Mouse (Mus musculus) kidney, adult 2 months (tissue): ENCODE results near the gene Spen. TPM values are rescaled to one million over a fixed set of nuclear protein-coding genes. Genes with fewer than 3 reads are reported as not detected.
"Not testable (repeated sequence)": the region's sequence is repeated elsewhere in the genome, so short reads cannot be mapped to it uniquely, and the experiment has no call there.

Experiments
- DNase-seq: peaks from one replicate; pipeline ENCODE4 v3.0.0; 2021
- H3K27ac ChIP-seq: fragments of 200-500 bp; 2 replicates; pipeline ENCODE4 v1.5.1; 2012; ENCODE audit warnings: low read depth, low read length, control low read depth, inconsistent platforms; ENCODE audit not compliant: insufficient read depth
- H3K27me3 ChIP-seq: fragments of 200-500 bp; replicated peaks from 2 replicates; pipeline ENCODE4 v1.6.1; 2012; ENCODE audit warnings: mild to moderate bottlenecking, moderate library complexity, low read length, inconsistent platforms; ENCODE audit not compliant: control insufficient read depth, insufficient read depth
- H3K36me3 ChIP-seq: fragments of 200-500 bp; 2 replicates; pipeline ENCODE4 v1.6.1; 2012; ENCODE audit warnings: mild to moderate bottlenecking, moderate library complexity, low read length, inconsistent platforms; ENCODE audit not compliant: control insufficient read depth, insufficient read depth
- H3K4me1 ChIP-seq: fragments of 200-500 bp; 2 replicates; pipeline ENCODE4 v1.6.1; 2011; ENCODE audit warnings: low read length; ENCODE audit not compliant: control insufficient read depth, insufficient read depth
- H3K4me3 ChIP-seq: fragments of 200-500 bp; 2 replicates; pipeline ENCODE4 v1.5.1; 2011; ENCODE audit warnings: mild to moderate bottlenecking, low read depth, low read length, control low read depth; ENCODE audit not compliant: insufficient read depth
- CTCF ChIP-seq: fragments of 200-500 bp; conservative IDR thresholded peaks from 2 replicates; pipeline ENCODE4 v1.5.1; 2011; ENCODE audit warnings: low read depth, mild to moderate bottlenecking, control low read depth, low read length, moderate library complexity, mixed read lengths; ENCODE audit not compliant: insufficient read depth, insufficient read length
- POLR2A ChIP-seq: fragments of 200-500 bp; IDR thresholded peaks from one replicate; pipeline ENCODE4 v1.6.1; 2011; ENCODE audit warnings: low read depth, low read length, control low read depth
- WGBS: fragments of 180-500 bp; shearing (Covaris S2); methylation state at CpG from one replicate; pipeline ENCODE4 v1.1.7; 2018; 5-methylcytosine and 5-hydroxymethylcytosine counted together
- polyA plus RNA-seq: library from polyadenylated mRNA; depleted of rRNA; stranded (reverse); fragments of >200 nt; gene quantifications from 2 replicates; pipeline ENCODE4 v1.2.3, GENCODE M21; 2012

Spen gene
- polyA plus RNA-seq, 1 experiment: 19.6 TPM

DNA sequence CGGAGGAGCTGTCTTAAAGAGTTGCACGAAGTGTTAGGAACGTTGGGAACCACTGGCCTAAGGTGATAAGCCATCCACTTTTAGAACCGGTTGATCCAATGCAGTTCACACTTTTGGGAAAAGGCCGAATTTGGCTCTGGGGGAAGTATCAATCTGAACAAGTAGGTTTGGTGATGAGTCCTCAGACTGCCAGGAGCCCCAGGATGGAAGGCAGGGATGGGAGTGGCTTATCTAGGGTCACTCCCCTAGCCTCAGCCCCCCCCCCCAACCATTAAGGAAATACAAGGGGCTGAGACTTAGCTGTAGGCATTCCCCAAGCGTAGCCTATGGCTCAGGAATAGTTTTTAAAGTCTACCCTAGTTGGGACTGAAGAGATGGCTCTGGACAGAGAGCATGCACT lies 27.8 kb upstream of the Spen start:
- H3K27me3 ChIP-seq: no peaks in the 10 kb centered on the region
- H3K27ac ChIP-seq: 0 out of 2 replicates have a peak overlapping the region, but pooled peaks have one; percentile 87
- DNase-seq: no peak
- H3K4me3 ChIP-seq: no peak overlapping the region
- TF ChIP-seq POLR2A (no peak), CTCF (no peak)
- 96% methylated on average over 6 of the region's 6 CpGs for WGBS
- no peaks in the 10 kb centered on the region for H3K36me3 ChIP-seq
- peaks cover 26% of the 10 kb centered on the region for H3K4me1 ChIP-seq

- no peak for TF ChIP-seq CTCF
- TF ChIP-seq POLR2A: no peak
- DNase-seq: peak; percentile 64
- Histone ChIP-seq H3K36me3 (no peaks in the 10 kb centered on the region), H3K27me3 (no peaks in the 10 kb centered on the region), H3K4me1 (peaks cover 18% of the 10 kb centered on the region; the same call in 1 of the 2 replicates), H3K4me3 (no peak overlapping the region), H3K27ac (peak overlapping the region; percentile 87)
- WGBS: 45% methylated on average over 7 of the region's 7 CpGs
Observed at GRCm38 (mm10) chr4:141565325-141565724, 26.9 kb upstream of the Spen start.

DNA sequence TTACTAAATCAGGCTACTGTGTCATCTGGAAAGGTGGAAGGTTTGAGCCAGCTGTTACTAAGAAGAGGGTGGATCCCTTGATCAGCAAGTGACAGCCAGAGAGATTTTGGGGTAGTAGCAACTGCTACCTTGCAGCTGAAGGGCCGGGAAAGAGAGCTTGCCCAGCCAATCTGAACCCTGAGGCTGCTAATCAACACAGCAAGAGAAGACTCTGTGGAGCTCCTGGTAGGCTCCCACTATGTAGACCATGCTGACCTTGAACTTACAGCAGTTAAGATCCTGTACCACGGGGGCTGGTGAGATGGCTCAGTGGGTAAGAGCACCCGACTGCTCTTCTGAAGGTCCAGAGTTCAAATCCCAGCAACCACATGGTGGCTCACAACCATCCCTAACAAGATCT lies 26.3 kb upstream of the Spen start:
- H3K27me3 ChIP-seq: no peaks in the 10 kb centered on the region
- TF ChIP-seq POLR2A (no peak), CTCF (no peak)
- 62% methylated on average over 3 of the region's 3 CpGs for WGBS
- H3K27ac ChIP-seq: peak overlapping the region; percentile 35; the same call in 1 of the 2 replicates
- H3K4me1 ChIP-seq: peaks cover 14% of the 10 kb centered on the region; the same call in 1 of the 2 replicates
- no peak overlapping the region for H3K4me3 ChIP-seq
- no peaks in the 10 kb centered on the region for H3K36me3 ChIP-seq
- no peak for DNase-seq

DNA sequence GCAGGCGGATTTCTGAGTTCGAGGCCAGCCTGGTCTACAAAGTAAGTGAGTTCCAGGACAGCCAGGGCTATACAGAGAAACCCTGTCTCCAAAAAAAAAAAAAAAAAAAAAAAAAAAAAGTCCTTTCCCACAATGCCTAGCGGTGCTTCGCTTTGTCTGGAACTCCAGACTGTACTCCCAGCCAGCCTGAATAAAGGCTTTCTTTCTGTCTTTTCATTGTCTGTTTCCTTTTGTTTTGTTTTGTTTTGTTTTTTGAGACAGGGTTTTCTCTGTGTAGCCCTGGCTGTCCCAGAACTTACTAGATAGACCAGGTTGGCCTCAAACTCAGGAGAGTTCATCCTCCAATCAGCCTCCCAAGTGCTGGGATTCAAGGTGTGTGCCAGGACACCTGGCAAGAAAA lies 25.8 kb upstream of the Spen start:
- Histone ChIP-seq H3K4me3 (no peak overlapping the region), H3K36me3 (no peaks in the 10 kb centered on the region), H3K4me1 (peaks cover 12% of the 10 kb centered on the region; the same call in 1 of the 2 replicates), H3K27ac (0 out of 2 replicates have a peak overlapping the region, but pooled peaks have one; percentile 35), H3K27me3 (no peaks in the 10 kb centered on the region)
- DNase-seq: no peak
- TF ChIP-seq CTCF: no peak
- WGBS: 97% methylated on average over 4 of the region's 4 CpGs

- WGBS: 9% methylated on average over 11 of the region's 11 CpGs
Observed at GRCm38 (mm10) chr4:141562281-141562680, 23.9 kb upstream of the Spen start.

GRCm38 (mm10) chr4:141561331-141561919 lies 23.0 kb upstream of the Spen start:
- 90% methylated on average over 5 of the region's 5 CpGs for WGBS
- peaks cover 14% of the 10 kb centered on the region; the same call in 1 of the 2 replicates for H3K4me1 ChIP-seq
- not testable (repeated sequence) for H3K27ac ChIP-seq, H3K27me3 ChIP-seq, H3K4me3 ChIP-seq, H3K36me3 ChIP-seq
- peak; percentile 8 for DNase-seq

More at GRCm38 (mm10) chr4:141562281-141562680, 23.9 kb upstream of the Spen start:
- Histone ChIP-seq H3K36me3 (no peaks in the 10 kb centered on the region), H3K27me3 (no peaks in the 10 kb centered on the region), H3K27ac (peak overlapping the region; percentile 69), H3K4me1 (peaks cover 14% of the 10 kb centered on the region; the same call in 1 of the 2 replicates), H3K4me3 (no peak overlapping the region)
- DNase-seq: peak; percentile 88
- TF ChIP-seq CTCF (no peak), POLR2A (no peak)

DNA sequence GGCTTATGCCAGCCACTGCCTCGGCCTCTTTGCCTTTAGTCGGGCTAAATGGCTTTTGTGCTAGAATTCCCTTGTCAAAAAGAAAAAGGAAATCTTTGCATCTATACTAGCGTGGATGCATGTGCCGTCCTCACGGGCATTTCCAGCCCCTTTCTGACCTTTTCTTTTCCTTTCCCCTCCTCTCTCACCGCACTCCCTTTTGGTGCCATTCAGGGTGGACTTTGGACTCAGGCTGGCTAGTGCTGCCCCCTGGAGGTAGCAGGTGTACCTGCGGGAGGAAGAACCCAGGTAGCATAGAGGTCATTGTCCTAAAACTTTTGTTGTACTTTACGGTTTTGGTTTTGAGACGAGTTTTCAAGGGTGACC lies 21.5 kb upstream of the Spen start:
- Histone ChIP-seq H3K4me1 (peaks cover 14% of the 10 kb centered on the region; the same call in 1 of the 2 replicates), H3K27me3 (no peaks in the 10 kb centered on the region), H3K27ac (peak overlapping the region; percentile 99), H3K36me3 (no peaks in the 10 kb centered on the region), H3K4me3 (peak overlapping the region; percentile 31)
- peak; percentile 93 for DNase-seq
- 3% methylated on average over 9 of the region's 9 CpGs for WGBS
- TF ChIP-seq POLR2A: peak; percentile 7
- TF ChIP-seq CTCF: peak; percentile 96
